Mouse (Mus musculus): ENCODE measurements around the gene Anapc16.

The Anapc16 gene

DNA sequence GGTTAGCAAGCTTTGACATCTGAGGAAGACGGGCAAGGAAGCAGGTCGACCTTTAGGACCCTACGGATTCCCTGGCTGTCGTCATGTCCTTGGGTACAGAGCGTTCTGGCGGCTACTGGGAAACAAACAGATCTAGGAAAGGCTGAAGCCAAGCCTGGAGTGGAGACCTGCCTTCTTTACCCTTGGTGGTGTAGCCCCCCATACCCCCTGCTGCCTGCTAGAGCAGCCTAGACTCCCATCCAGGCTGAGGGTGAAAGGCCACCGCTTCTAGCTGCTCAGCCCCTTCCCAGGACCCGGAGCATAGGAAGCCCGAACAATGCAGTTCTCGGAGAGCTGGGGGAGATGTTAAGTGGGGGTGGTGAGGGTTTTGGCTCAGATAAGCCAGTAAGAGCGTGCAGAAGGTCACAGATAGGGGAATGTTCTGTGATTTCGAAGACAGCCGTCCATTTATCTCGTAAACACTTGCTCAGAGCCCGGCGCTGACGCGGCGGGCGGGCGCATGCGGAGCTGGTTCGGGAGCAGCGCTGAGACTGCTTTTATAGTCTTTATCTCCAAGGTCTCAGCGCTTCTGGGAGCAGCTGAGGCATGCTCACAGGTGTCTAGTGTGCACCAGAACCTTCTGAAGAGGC, 33.0 kb downstream of the Anapc16 start:
- peak; percentile 73 to 92 for DNase-seq

DNA sequence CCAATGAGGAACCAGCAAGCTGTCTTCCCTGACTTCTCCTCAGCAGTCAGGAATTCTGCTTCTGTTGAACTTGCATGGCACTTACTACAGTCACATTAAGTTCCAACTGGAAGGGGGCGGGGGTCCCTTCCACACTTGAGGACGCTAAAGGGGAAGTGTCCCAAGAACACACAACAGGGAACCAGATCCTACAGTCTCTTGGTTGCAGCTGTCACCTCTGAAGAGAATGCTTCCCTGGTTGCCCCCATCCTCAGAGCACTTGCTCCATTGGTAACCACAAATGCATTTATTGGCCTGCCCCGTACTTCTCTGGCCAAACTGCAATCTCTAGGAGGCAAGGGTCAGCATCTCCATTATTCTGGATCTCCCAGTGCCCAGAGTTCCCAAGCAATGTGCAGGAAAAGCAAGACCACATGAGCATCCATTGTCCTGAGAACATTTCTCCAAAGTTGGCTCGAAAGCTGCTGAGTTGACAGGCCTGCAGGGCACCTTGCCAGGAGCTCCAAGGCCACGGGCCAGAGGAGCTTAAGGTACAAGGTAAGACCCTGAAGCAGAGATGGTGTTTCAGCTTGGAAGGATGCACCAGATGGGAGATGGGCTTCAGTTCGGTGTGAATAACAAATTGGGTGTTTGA, 35.5 kb downstream of the Anapc16 start:
- DNase-seq = peak; percentile 85 to 89

GRCm38 (mm10) chr10:59966743-59967142, 36.2 kb downstream of the Anapc16 start:
- DNase-seq = no peak

GRCm38 (mm10) chr10:59965788-59966187, 37.1 kb downstream of the Anapc16 start:
- no peak for DNase-seq

GRCm38 (mm10) chr10:59965362-59965695, 37.6 kb downstream of the Anapc16 start:
- DNase-seq = no peak

DNA sequence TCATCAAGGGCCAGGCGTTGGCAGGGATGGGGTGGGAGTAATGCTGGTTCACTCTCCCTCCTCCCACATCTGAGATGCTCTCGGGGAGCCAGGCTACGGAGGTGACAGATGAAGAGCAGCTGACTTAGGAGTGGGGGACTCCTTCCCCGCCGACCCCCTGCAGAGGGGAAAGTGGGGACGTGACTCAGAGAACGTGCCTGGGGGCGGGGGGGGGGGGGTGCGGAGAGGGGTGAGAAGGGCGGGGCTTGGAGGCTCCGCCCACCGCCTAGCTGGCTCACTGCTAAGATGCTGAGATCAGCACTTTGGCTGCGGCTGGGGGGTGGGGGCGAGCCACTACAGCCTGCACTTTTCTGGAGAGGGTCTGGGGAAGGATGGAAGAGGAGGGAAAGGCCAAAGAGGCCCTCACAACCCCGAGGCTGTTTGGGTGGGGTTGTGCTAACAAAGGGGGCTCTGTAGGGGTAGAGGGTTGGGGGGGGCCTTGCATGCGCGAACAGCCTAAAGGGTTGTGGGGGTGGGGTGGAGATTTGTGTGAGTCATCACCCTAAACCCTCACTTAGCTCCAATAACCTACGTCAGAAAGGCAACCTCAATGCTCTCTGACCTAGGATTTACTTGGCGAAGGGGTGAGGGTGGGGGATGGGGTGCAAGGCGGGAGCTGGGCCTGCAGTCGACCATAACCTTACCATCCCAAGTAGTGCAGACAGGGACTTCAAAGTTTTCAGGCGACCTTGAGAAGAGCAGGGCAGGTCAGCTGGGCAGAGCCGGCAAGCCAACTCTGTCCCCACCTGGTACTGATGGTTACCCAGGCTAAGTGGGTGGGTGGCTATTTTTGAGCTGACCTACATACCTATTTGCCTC, 38.2 kb downstream of the Anapc16 start:
- peak in 1 of 2 experiments; percentile 49 for DNase-seq

DNA sequence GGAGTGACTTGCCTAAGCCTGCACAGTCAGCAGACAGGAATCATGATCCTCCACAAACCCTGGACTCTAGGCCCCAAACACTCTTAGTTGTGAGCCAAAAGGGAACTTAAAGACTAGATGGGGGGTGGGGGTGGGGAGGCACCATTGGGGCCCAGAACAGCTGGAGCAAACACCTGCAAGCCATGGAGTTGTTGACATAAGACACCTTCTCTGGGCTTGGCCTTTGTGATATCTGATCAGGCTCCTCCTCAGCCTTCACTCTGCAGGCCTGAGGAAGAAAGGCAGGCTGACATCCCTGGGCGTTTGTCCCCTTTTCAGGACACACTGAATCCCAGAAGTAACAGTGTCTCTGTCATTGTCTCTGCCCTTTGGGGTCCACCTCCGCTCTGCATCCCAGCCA, 39.3 kb downstream of the Anapc16 start:
- DNase-seq = no peak

GRCm38 (mm10) chr10:59959517-59959916, 43.4 kb downstream of the Anapc16 start:
- DNase-seq = no peak

GRCm38 (mm10) chr10:59958458-59958857, 44.5 kb downstream of the Anapc16 start:
- no peak for DNase-seq

GRCm38 (mm10) chr10:59957171-59958149, 45.5 kb downstream of the Anapc16 start:
- DNase-seq = peak; percentile 35 to 59

GRCm38 (mm10) chr10:59956681-59957080, 46.3 kb downstream of the Anapc16 start:
- DNase-seq = no peak

- peak in 1 of 2 experiments; percentile 55 for DNase-seq
These were observed 49.3 kb downstream of the Anapc16 start for GRCm38 (mm10) chr10:59953564-59954039.

GRCm38 (mm10) chr10:59952781-59953563, 50.0 kb downstream of the Anapc16 start:
- DNase-seq = peak; percentile 51 to 64

DNA sequence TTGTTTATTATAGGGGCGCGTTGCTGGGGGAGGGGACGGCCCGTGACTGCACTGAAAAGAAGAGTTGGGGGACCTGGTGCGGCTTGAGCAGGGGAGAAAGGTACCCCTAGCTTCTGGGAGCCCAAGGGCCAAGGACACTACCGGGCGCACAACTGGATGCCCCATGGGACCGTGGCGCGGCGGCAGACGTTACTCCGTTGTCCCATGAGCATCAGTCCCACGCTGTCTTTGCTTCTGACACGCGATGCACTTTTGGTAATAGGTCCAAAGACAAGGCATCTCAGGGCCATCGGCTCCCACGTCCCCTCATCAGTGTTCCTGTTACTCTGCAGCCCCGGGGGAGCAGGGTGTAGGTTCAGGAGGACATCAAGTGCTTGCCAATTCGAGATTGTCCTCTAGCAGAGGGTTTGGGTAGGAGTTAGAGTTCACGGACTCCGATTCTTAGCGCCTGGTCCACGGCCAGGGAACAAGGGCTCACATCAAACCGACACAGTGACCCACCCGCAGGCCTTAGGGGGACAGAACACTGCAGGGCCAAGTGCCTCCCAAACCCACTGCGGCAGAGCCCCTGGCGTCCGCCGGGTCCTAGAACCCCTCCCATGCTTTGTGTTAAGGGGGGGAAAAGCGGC, 50.7 kb downstream of the Anapc16 start:
- peak in 1 of 2 experiments; percentile 83 for DNase-seq

GRCm38 (mm10) chr10:59951211-59952151, 51.5 kb downstream of the Anapc16 start, which contains the start of gene Ddit4:
Gene Ddit4, minus strand, starts transcription at chr10:59951834.
- DNase-seq = peak; percentile 100

DNA sequence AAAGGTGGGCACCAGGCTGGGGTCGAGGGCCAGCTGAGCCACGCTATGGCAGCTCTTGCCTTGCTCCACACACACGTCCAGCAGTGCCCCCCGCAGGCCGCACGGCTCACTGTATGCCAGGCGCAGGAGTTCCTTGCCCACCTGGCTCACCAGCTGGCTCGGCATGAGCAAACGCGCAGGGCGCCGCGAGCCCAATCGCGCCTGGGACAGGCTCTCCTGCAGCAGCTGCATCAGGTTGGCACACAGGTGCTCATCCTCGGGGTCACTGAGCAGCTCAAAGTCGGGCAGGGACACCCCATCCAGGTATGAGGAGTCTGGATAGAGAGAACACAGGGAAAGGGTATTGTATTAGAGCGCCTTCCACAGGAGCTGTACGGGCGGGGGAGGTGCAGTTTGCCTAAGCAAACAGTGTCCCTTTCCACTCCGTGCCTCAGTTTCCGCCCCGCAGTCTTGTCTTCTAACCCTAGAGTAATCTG, 52.2 kb downstream of the Anapc16 start:
- peak; percentile 83 to 91 for DNase-seq

- peak in 1 of 2 experiments; percentile 50 for DNase-seq
These were observed 52.9 kb downstream of the Anapc16 start for GRCm38 (mm10) chr10:59949783-59950605.

GRCm38 (mm10) chr10:59949255-59949648, 53.7 kb downstream of the Anapc16 start:
- DNase-seq = peak; percentile 71 to 84

Measured in kidney, postnatal 25 days (tissue).